Mouse (Mus musculus) layer of hippocampus, postnatal 36 days (tissue): Measurements from ENCODE around the gene Arhgap20. TPM values are rescaled to one million over a fixed set of nuclear protein-coding genes. Genes with fewer than 3 reads are reported as not detected.

ENCODE experiments used
- DNase-seq, 2 experiments: peaks; one replicate each; pipeline ENCODE4 v3.0.0; 2022
- total RNA-seq, 2 experiments: library from RNA; stranded (reverse); gene quantifications; 2 replicates each; pipeline ENCODE4 v1.2.3; 2021

The Arhgap20 gene
- total RNA-seq, 2 experiments from 2014 or later = 57.4 to 74.9 TPM

- DNase-seq = no peak
These were observed 34.0 kb downstream of the Arhgap20 start for GRCm38 (mm10) chr9:51799156-51799555.

GRCm38 (mm10) chr9:51807272-51807671, 42.1 kb downstream of the Arhgap20 start:
- no peak for DNase-seq

DNA sequence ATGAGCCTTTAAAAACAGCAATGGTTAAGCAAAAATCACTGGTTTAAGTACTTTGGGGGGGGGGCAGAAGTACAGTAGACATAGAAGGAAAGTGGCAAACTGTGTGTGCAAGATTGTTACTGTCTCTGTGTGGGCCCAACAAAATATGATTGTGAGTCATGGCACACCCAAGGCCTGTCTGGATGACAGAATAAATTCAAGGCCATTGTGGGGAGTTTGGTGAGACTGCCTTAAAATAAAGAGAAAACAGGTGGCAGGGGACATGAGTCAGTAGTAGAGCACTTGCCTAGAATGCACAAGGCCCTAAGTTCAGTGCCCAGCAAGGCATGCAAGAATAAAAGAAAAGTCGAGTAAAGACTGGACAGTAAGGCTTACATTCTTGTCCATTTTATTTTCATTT, 47.8 kb downstream of the Arhgap20 start:
- DNase-seq = no peak

- no peak for DNase-seq
These were observed 59.4 kb downstream of the Arhgap20 start for GRCm38 (mm10) chr9:51824516-51824915.

- no peak for DNase-seq
These were observed 66.5 kb downstream of the Arhgap20 start for GRCm38 (mm10) chr9:51831596-51831995.

GRCm38 (mm10) chr9:51832368-51832767, 67.2 kb downstream of the Arhgap20 start:
- DNase-seq = no peak

DNA sequence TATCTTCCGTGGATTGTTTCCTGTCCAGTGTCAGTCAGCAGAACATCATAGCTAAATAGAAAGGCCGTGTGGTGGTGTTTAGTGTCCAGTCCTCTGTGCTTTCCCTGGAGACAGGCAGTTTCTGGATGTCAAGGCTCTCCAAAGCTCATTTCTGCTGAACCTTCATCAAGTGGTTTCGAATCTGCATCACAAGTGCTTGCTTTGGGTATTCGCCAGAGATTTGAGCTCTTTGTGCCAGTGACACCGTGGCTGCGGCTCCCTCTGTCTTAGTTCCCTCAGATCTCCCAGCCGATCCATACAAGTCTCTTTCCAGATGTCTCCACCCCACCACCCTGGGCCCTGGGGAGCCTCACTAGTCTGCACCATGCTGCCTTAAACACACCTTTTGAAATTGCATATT, 72.6 kb downstream of the Arhgap20 start:
- DNase-seq = peak in 1 of 2 experiments; percentile 16

DNA sequence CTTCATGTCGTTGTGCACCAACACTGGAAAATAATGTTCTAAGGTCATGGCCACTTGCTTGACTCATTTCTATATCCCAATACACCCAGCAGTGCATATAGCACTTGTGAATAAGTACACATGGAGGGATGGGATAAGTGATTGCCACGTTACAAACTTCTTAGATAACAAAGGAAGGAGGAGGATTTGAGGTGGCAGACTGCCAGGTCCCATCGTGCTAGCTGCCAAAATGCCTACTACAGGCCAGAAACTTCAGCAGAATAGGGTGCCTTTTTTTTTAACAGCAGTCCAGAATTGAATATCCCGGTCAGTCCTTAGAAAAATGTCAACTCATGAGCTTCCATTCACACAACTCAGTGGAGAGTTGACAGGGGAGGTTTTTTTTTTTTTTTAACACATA, 78.1 kb downstream of the Arhgap20 start:
- DNase-seq = no peak

DNA sequence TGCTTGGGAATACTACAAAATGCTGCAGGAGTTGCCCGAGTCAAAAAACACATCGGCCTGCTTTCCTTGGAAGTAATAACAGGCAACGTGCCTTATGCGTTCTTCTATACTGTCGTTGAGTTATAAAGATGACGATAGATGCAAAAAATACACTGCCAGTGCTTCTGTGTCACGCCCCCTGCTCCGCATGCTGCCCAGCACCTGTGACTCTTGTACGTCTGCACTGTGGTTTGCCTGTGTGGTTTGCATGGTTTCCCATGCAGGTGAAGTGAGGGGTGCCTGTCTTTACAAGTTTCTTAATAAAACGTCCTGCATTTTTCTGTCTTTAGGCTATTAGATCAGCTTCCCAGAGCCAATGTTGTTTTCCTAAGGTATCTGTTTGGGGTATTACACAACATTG, 80.7 kb downstream of the Arhgap20 start:
- no peak for DNase-seq

DNA sequence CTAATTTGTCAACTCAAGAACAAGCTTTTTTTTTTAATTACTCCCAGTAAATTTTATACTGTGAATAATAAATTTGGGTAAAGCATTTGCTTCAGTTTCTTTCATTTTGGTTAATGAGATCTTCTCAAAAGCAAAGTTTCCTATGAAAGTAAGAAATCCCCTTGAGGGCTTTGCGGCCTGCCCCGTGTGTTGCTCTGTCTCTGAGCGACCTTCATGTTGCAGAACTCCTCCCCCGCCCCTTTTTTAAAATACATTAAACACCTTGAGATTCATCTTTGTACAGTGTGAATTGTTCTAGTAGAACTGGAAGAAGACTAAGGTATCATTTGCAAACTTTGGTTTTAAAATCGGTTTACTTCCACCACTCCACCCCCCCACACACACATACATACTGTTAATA, 88.6 kb downstream of the Arhgap20 start:
- DNase-seq = no peak

DNA sequence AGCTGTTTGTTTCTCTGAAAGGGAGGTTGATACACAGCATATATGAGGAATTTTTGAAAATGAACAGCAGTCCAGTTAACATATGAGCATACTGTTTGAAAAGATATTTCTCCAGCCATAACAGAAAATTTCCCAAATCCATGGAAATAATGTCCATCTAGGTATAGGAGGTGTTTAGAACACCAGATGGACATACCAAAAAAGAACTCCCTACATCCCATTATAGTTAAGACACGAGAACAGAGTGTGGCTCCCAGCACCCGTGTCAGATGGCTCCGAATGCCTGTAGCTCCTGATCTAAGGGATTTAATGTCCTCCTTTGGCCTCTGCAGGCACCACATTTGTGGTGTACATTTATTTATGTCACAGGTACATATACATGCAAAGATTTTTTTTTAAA, 99.1 kb downstream of the Arhgap20 start:
- no peak for DNase-seq

GRCm38 (mm10) chr9:51866634-51867033, 101.5 kb downstream of the Arhgap20 start:
- no peak for DNase-seq

GRCm38 (mm10) chr9:51869056-51869455, 103.9 kb downstream of the Arhgap20 start:
- no peak for DNase-seq

- no peak for DNase-seq
These were observed 109.2 kb downstream of the Arhgap20 start for GRCm38 (mm10) chr9:51874348-51874747.

DNA sequence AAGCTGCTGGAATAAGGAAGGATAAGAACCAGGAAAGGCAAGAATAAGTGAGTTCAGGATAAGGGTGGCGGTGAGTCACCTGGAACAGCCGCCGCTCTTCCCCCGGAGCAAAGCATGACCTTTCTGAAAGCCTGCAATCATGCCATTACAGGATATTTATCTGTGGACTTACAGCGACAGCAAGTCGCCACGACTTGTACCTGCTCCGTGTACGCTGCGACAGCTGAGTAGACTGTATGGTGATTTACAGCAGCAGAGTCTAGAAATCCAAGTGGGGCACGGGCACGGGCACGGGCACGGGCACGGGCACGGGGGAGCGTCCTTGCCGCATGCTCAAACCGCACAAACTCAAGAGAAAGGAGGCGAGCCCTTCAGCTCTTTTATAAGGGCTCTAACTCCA, 110.4 kb downstream of the Arhgap20 start:
- DNase-seq = no peak

GRCm38 (mm10) chr9:51881386-51881785, 116.2 kb downstream of the Arhgap20 start:
- DNase-seq = peak; percentile 9 to 10

DNA sequence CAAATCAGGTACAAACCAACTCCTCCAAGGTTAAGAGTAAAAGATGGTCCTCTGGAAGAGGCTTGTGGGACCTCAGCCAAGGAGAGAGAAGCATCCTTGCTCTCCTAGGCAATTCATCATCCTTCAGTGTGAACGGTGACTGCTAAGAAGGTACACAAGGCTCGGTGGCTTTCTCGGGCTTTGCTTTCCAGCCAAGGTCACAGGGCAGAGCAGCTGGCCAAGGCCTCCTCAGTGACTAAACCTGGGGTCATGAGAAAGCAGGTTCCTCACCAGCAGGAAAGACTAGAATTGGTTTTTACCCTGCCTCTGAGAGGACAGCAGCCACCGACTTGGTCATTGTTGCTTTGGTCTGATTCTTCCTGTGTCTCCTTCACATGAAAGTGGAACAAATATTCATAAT, 116.7 kb downstream of the Arhgap20 start:
- no peak for DNase-seq

DNA sequence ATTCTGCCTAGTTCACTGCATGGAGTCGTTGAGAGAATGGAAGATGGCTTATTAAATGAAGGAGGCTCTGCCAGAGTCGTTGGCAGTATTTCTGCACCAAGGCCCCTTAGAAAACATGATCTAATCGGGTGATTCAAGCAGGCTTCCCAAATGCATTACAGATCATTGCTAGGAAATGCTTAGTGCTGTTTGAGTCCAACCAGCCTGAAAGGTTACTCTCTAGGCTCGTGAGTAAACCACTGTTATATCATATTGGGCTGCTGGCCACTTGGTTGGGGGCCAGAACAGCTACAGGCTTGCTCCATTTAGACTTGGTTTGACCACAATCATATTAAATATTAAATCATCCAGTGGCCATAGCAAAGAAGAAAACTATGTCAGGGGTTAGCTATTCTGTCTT, 118.2 kb downstream of the Arhgap20 start:
- DNase-seq = no peak

DNA sequence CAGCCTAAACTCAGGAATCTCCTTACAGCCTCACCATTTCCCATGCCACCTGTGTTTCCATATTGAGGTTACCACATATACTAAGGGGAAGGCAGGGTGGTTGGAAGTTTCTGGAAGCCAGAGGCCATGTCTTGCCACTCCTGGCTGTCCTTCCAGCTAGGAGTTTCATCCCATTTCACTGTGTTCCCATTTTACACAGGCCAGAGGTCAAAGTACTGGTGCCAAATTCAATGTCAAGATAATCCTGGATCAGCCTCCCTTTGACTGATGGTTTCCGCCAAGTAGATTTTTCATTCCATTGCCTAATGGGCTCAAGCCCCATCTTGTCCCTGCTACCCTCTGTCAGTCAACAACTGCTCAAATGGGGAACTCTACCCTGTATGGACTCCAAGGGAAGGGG, 127.8 kb downstream of the Arhgap20 start:
- DNase-seq = no peak

Other genes with a start within 250 kb of the Arhgap20 start
- 10 to 100 TPM; 19.4 to 21.2 TPM for gene Fdx1, start 198.2 kb downstream of the Arhgap20 start, total RNA-seq